In genomic region chr3:89315930-89316831, GRCm38 (mm10) we compare ENCODE assay signal across 8 mouse cellular contexts. TPM values are rescaled to one million over a fixed set of nuclear protein-coding genes. Genes with fewer than 3 reads are reported as not detected.
DNase-seq lines count a peak whose midpoint lies in the region; ATAC-seq lines count a peak whose summit lies in the region.

No protein-coding gene starts in this region.

- peaks cover 14% of the 10 kb centered on the region for H3K9me3 ChIP-seq in megakaryocyte, embryonic 14.5 days
- no peaks in the 10 kb centered on the region for H3K9me3 ChIP-seq in midbrain, embryonic 14.5 days (ENCODE audit: control insufficient read depth, low read length)

- peak overlapping the region; percentile 86 for H3K4me3 ChIP-seq in megakaryocyte, embryonic 14.5 days (replicated peaks)
- 0 out of 2 replicates have a peak overlapping the region, but pooled peaks have one; percentile 12 for H3K4me3 ChIP-seq in midbrain, embryonic 14.5 days (replicated peaks; ENCODE audit: low read depth, low read length)

- intact Hi-C loops in left cerebral cortex, postnatal 36 days (cut with DNase I) = loop anchor here (5.0 to 10.0 kb wide), 4 partner anchors 36 to 541 kb away; partner anchors contain the start of gene Ube2q1

- H3K27ac ChIP-seq in midbrain, embryonic 14.5 days (replicated peaks; ENCODE audit: low read depth, low read length) = no peak overlapping the region

- WGBS in midbrain, embryonic 14.5 days = 7% methylated on average over 40 of the region's 40 CpGs

- H3K4me2 ChIP-seq in midbrain, embryonic 14.5 days (ENCODE audit: low read length) = peak overlapping the region; percentile 45

- H3K9ac ChIP-seq in midbrain, embryonic 14.5 days (replicated peaks; ENCODE audit: low read length) = no peak overlapping the region; the same call in 1 of the 2 replicates

- H3K27me3 ChIP-seq in megakaryocyte, embryonic 14.5 days (replicated peaks) = peaks cover 92% of the 10 kb centered on the region
- H3K27me3 ChIP-seq in midbrain, embryonic 14.5 days (ENCODE audit: control insufficient read depth, insufficient read depth, low read length) = peaks cover 30% of the 10 kb centered on the region

- no peaks in the 10 kb centered on the region for H3K36me3 ChIP-seq in megakaryocyte, embryonic 14.5 days (replicated peaks; ENCODE audit: low read length)
- H3K36me3 ChIP-seq in midbrain, embryonic 14.5 days (ENCODE audit: control insufficient read depth, insufficient read depth, low read length) = peaks cover 22% of the 10 kb centered on the region

- peak; percentile 60 for DNase-seq in CD4-positive, CD25-positive, alpha-beta regulatory T cell, adult 2 months (ENCODE audit: low read depth, low spot score)
- DNase-seq in midbrain, embryonic 14.5 days = no peak
- DNase-seq in left cerebral cortex, postnatal 36 days (ENCODE audit: low spot score in 2 of 2) = no peak
- DNase-seq in layer of hippocampus, postnatal 36 days = no peak

- peaks cover 51% of the 10 kb centered on the region for H3K4me1 ChIP-seq in megakaryocyte, embryonic 14.5 days
- H3K4me1 ChIP-seq in midbrain, embryonic 14.5 days (ENCODE audit: control insufficient read depth, insufficient read depth, low read length) = peaks cover 49% of the 10 kb centered on the region

- ATAC-seq in CD4-positive, CD25-positive, alpha-beta regulatory T cell, adult 4 months = no peak
- ATAC-seq in megakaryocyte, adult 5-6 weeks (ENCODE audit: poor library complexity, severe bottlenecking) = no peak
- peak; percentile 39 for ATAC-seq in inflammation-experienced regulatory T-cells, adult 6 months
- ATAC-seq in midbrain, embryonic 14.5 days (ENCODE audit: low FRiP score, low TSS enrichment) = no peak

RNA-seq across cellular contexts. Expression of gene Efna3, which starts 6.6 kb away (rescaled TPM):
- not detected for polyA plus RNA-seq in CD4-positive, CD25-positive, alpha-beta regulatory T cell, adult 4 months (2017; shearing (Covaris generic))
- not detected in 2 replicates for polyA plus RNA-seq in megakaryocyte, embryonic 14.5 days (2012; ENCODE audit: insufficient read depth, low replicate concordance)
- total RNA-seq in megakaryocyte, adult 5-6 weeks (2015) = not detected in 2 replicates
- not detected in 2 replicates for total RNA-seq in megakaryocyte, adult 5-6 weeks (2017)
- not detected for polyA plus RNA-seq in inflammation-experienced regulatory T-cells, adult 6 months (2017; shearing (Covaris generic))
- polyA plus RNA-seq in midbrain, embryonic 14.5 days (2014; fragmentation: Nextera tagmentation; extraction: Ambion mirVana) = 31.1 and 43.4 TPM in 2 replicates
- total RNA-seq in left cerebral cortex, postnatal 36 days (2021) = 10 to 100 TPM; 50.4 to 59.5 TPM
- 10 to 100 TPM; 67.0 to 69.9 TPM for total RNA-seq in layer of hippocampus, postnatal 36 days (2021)

RNA-seq across cellular contexts. Expression of gene Efna4, which starts 21.6 kb away (rescaled TPM):
- not detected for polyA plus RNA-seq in CD4-positive, CD25-positive, alpha-beta regulatory T cell, adult 4 months (2017; shearing (Covaris generic))
- polyA plus RNA-seq in megakaryocyte, embryonic 14.5 days (2012; ENCODE audit: insufficient read depth, low replicate concordance) = 0.29 TPM in 1 of 2 replicates, not detected in the other
- total RNA-seq in megakaryocyte, adult 5-6 weeks (2015) = 0.16 and 0.33 TPM in 2 replicates
- not detected in 2 replicates for total RNA-seq in megakaryocyte, adult 5-6 weeks (2017)
- under 1 TPM in 2 of 3 experiments, not detected in 1; 0.49 to 0.59 TPM for polyA plus RNA-seq in inflammation-experienced regulatory T-cells, adult 6 months (2017; shearing (Covaris generic))
- polyA plus RNA-seq in midbrain, embryonic 14.5 days (2014; fragmentation: Nextera tagmentation; extraction: Ambion mirVana) = 5.6 and 5.9 TPM in 2 replicates
- total RNA-seq in left cerebral cortex, postnatal 36 days (2021) = 1 to 10 TPM in 1 of 2 experiments, not detected in 1; 1.2 TPM
- under 1 TPM; 0.56 to 0.62 TPM for total RNA-seq in layer of hippocampus, postnatal 36 days (2021)

RNA-seq across cellular contexts. Expression of gene Adam15, which starts 33.6 kb away (rescaled TPM):
- 10 to 100 TPM in 1 of 2 experiments, 1 to 10 TPM in 1; 8.5 to 13.3 TPM for polyA plus RNA-seq in CD4-positive, CD25-positive, alpha-beta regulatory T cell, adult 4 months (2017; shearing (Covaris generic))
- 36.8 and 135 TPM in 2 replicates for polyA plus RNA-seq in megakaryocyte, embryonic 14.5 days (2012; ENCODE audit: insufficient read depth, low replicate concordance)
- total RNA-seq in megakaryocyte, adult 5-6 weeks (2015) = 107 and 135 TPM in 2 replicates
- total RNA-seq in megakaryocyte, adult 5-6 weeks (2017) = 100 and 124 TPM in 2 replicates
- 10 to 100 TPM in 2 of 3 experiments, 1 to 10 TPM in 1; 6.8 to 11.1 (median 10.8) TPM for polyA plus RNA-seq in inflammation-experienced regulatory T-cells, adult 6 months (2017; shearing (Covaris generic))
- polyA plus RNA-seq in midbrain, embryonic 14.5 days (2014; fragmentation: Nextera tagmentation; extraction: Ambion mirVana) = 32.2 and 36.2 TPM in 2 replicates
- 100 to 1,000 TPM in 1 of 2 experiments, 10 to 100 TPM in 1; 96.1 to 120 TPM for total RNA-seq in left cerebral cortex, postnatal 36 days (2021)
- total RNA-seq in layer of hippocampus, postnatal 36 days (2021) = 100 to 1,000 TPM; 108 to 123 TPM

RNA-seq across cellular contexts. Expression of gene Efna1, which starts 35.2 kb away (rescaled TPM):
- polyA plus RNA-seq in CD4-positive, CD25-positive, alpha-beta regulatory T cell, adult 4 months (2017; shearing (Covaris generic)) = not detected
- 0.16 TPM in 1 of 2 replicates, not detected in the other for polyA plus RNA-seq in megakaryocyte, embryonic 14.5 days (2012; ENCODE audit: insufficient read depth, low replicate concordance)
- total RNA-seq in megakaryocyte, adult 5-6 weeks (2015) = not detected in 2 replicates
- total RNA-seq in megakaryocyte, adult 5-6 weeks (2017) = not detected in 2 replicates
- not detected for polyA plus RNA-seq in inflammation-experienced regulatory T-cells, adult 6 months (2017; shearing (Covaris generic))
- 5.2 and 8.7 TPM in 2 replicates for polyA plus RNA-seq in midbrain, embryonic 14.5 days (2014; fragmentation: Nextera tagmentation; extraction: Ambion mirVana)
- 1 to 10 TPM; 4.2 to 7.4 TPM for total RNA-seq in left cerebral cortex, postnatal 36 days (2021)
- total RNA-seq in layer of hippocampus, postnatal 36 days (2021) = 1 to 10 TPM; 8.8 to 9.9 TPM

RNA-seq across cellular contexts. Expression of gene Dcst2, which starts 45.6 kb away (rescaled TPM):
- polyA plus RNA-seq in CD4-positive, CD25-positive, alpha-beta regulatory T cell, adult 4 months (2017; shearing (Covaris generic)) = under 1 TPM in 1 of 2 experiments, not detected in 1; 0.42 TPM
- not detected in 2 replicates for polyA plus RNA-seq in megakaryocyte, embryonic 14.5 days (2012; ENCODE audit: insufficient read depth, low replicate concordance)
- total RNA-seq in megakaryocyte, adult 5-6 weeks (2015) = not detected in 2 replicates
- not detected in 2 replicates for total RNA-seq in megakaryocyte, adult 5-6 weeks (2017)
- under 1 TPM in 2 of 3 experiments, not detected in 1; 0.20 to 0.54 TPM for polyA plus RNA-seq in inflammation-experienced regulatory T-cells, adult 6 months (2017; shearing (Covaris generic))
- 0.14 and 0.36 TPM in 2 replicates for polyA plus RNA-seq in midbrain, embryonic 14.5 days (2014; fragmentation: Nextera tagmentation; extraction: Ambion mirVana)
- under 1 TPM; 0.23 to 0.39 TPM for total RNA-seq in left cerebral cortex, postnatal 36 days (2021)
- under 1 TPM in 1 of 2 experiments, not detected in 1; 0.43 TPM for total RNA-seq in layer of hippocampus, postnatal 36 days (2021)

Comparison
In these comparisons a context has a peak if more than half of its experiments do, and no peak if none do; other contexts are left out.
1. RNA of gene Efna3, which starts 6.6 kb away (polyA plus RNA-seq): 31.1 to 43.4 TPM in midbrain, embryonic 14.5 days; not detected in megakaryocyte, embryonic 14.5 days, not detected in CD4-positive, CD25-positive, alpha-beta regulatory T cell, adult 4 months and not detected in inflammation-experienced regulatory T-cells, adult 6 months; every median in the first group is over 10 times any median in the second.